Mouse (Mus musculus): ENCODE measurements around the gene Ppcdc. TPM values are rescaled to one million over a fixed set of nuclear protein-coding genes. Genes with fewer than 3 reads are reported as not detected.

The Ppcdc gene
- total RNA-seq, 2 experiments from 2014 or later: 7.8 to 8.1 TPM

DNA sequence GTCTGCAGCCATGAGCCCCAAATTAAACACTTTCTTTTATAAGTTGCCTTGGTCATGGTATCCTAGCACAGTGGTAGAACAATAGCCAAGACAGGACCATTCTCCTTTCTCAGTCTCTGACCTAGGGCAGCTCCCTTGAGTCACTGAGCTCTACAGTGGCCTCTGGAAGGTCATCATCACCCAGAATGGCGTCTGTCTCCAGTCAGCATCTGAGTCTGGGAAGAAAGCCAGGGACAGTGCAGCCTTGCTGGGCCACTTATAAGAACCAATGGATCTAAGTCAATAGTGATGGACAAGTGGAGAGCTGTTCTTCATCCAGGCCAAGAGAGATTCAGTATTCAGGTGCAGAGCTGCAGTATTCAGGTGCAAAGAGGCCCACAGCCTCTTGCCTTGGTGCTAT is 101.2 kb downstream of the Ppcdc start:
- no peak for TF ChIP-seq CTCF (IDR thresholded peaks at IDR 0.05)
- Histone ChIP-seq H3K4me3 (no peak overlapping the region), H3K27ac (no peak overlapping the region)
- intact Hi-C loops (cut with DNase I): no loop called here
- DNase-seq: no peak

Other genes with a start within 250 kb of the Ppcdc start
- gene Trcg1, start 203.6 kb downstream of the Ppcdc start, total RNA-seq (2021): not detected
- gene 1700017B05Rik, start 177.5 kb downstream of the Ppcdc start, total RNA-seq (2021): 1 to 10 TPM; 3.8 to 5.3 TPM
- gene Scamp5, start 27.9 kb upstream of the Ppcdc start, total RNA-seq (2021): under 1 TPM; 0.82 to 0.95 TPM
- gene Rpp25, start 63.9 kb upstream of the Ppcdc start, total RNA-seq (2021): not detected
- gene Cox5a, start 81.2 kb upstream of the Ppcdc start, total RNA-seq (2021): 1,000 to 10,000 TPM; 1,176 to 1,655 TPM
- 1 to 10 TPM; 5.9 TPM for gene Fam219b, start 97.4 kb upstream of the Ppcdc start, total RNA-seq (2021)
- 10 to 100 TPM; 67.6 to 97.7 TPM for gene Mpi, start 112.6 kb upstream of the Ppcdc start, total RNA-seq (2021)
- 10 to 100 TPM; 39.6 to 46.4 TPM for gene Scamp2, start 120.8 kb upstream of the Ppcdc start, total RNA-seq (2021)
- gene Ulk3, start 149.3 kb upstream of the Ppcdc start, total RNA-seq (2021): 1 to 10 TPM; 4.4 to 6.6 TPM
- gene Cplx3, start 166.2 kb upstream of the Ppcdc start, total RNA-seq (2021): not detected
- gene Lman1l, start 180.7 kb upstream of the Ppcdc start, total RNA-seq (2021): not detected
- gene Csk, start 213.5 kb upstream of the Ppcdc start, total RNA-seq (2021): 10 to 100 TPM in 1 of 2 experiments, 1 to 10 TPM in 1; 7.1 to 14.0 TPM
- not detected for gene Cyp1a2, start 243.6 kb upstream of the Ppcdc start, total RNA-seq (2021)
- gene Cyp1a1, start 247.8 kb upstream of the Ppcdc start, total RNA-seq (2021): under 1 TPM; 0.36 to 0.53 TPM